Mouse (Mus musculus): Measurements from ENCODE around the gene Gnl1. TPM values are rescaled to one million over a fixed set of nuclear protein-coding genes. Genes with fewer than 3 reads are reported as not detected.
A peak's percentile ranks its signal among the peaks of the same experiment; 100 is the strongest.
"Not testable (repeated sequence)": the region's sequence is repeated elsewhere in the genome, so short reads cannot be mapped to it uniquely, and the experiment has no call there.

Gene Gnl1
- polyA plus RNA-seq, 1 experiment from 2014 or later, result 65.5 TPM

DNA sequence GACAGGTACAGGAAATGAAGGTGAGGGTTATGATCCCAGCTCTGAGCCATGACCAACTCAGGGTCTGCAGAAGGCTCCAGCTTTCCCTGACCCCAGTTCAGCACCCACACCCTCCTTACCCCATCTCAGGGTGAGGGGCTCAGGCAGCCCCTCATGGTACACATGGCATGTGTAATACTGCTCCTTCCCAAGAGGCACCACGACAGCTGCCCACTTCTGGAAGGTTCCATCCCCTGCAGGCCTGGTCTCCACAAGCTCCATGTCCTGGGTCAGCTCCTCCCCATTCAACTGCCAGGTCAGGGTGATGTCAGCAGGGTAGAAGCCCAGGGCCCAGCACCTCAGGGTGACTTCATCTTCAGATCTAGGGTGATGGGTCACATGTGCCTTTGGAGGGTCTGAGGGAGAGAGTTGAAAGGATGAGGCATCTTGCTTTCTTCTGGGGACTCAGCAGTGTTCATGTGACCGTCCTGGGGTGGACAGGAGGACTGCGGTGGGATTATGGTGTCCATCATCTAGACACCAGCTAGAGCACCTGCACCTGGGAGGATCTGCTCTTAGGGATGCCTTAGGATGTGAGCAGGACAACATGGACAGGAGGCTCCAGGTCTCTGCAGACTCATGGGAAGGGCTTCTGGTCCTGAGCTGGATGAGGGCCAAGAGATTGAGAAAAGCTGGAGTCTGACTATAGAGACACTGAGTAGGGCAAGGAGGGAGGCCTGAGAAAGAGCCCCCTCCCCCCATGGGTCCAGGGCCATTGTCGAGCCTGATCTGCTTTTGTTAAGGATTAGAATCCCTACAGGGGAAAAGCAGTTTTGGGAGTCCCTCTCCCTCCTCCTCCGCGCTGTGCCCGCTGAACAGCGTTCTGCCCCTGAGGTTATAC is 51.3 kb downstream of the Gnl1 start:
- Histone ChIP-seq H3K9ac (0 out of 2 replicates have a peak overlapping the region, but pooled peaks have one; percentile 38), H3K4me2 (peak overlapping the region; percentile 90), H3K4me1 (replicated peaks) (peaks cover 13% of the 10 kb centered on the region), H3K4me3 (peak overlapping the region; percentile 48)
- not testable (repeated sequence) for H3K27ac ChIP-seq (replicated peaks); H3K9me3 ChIP-seq; H3K27me3 ChIP-seq; H3K36me3 ChIP-seq
- 40% methylated on average over 7 of the region's 8 CpGs for WGBS
- 0 out of 2 replicates have a peak, but pooled peaks have one; percentile 2 for ATAC-seq (ENCODE audit: low FRiP score, low read depth)

- not testable (repeated sequence) for H3K9me3 ChIP-seq; H3K27me3 ChIP-seq; H3K27ac ChIP-seq (replicated peaks); H3K36me3 ChIP-seq
- 2% methylated on average over 40 of the region's 40 CpGs for WGBS
- Histone ChIP-seq H3K4me3 (peak overlapping the region; percentile 48), H3K4me2 (peak overlapping the region; percentile 90), H3K9ac (peak overlapping the region; percentile 38), H3K4me1 (replicated peaks) (peaks cover 13% of the 10 kb centered on the region)
- ATAC-seq (ENCODE audit: low FRiP score, low read depth), result peak; percentile 82
These were observed 52.1 kb downstream of the Gnl1 start for GRCm38 (mm10) chr17:36031583-36032331.

- peak within 1 kb of the TSS; percentile 38 for H3K9ac ChIP-seq
- not testable (repeated sequence) for H3K9me3 ChIP-seq; H3K27me3 ChIP-seq; H3K27ac ChIP-seq (replicated peaks); H3K36me3 ChIP-seq
- peak within 1 kb of the TSS; percentile 48 for H3K4me3 ChIP-seq
- under 1% methylated on average over 22 of the region's 25 CpGs for whole genome bisulfite sequencing
- ATAC-seq (ENCODE audit: low FRiP score, low read depth), result peak; percentile 35; the same call in 1 of the 2 replicates
- peaks cover 13% of the 10 kb centered on the region for H3K4me1 ChIP-seq (replicated peaks)
- peak within 1 kb of the TSS; percentile 90 for H3K4me2 ChIP-seq
These were observed 52.8 kb downstream of the Gnl1 start, which contains the start of gene H2-T23 for GRCm38 (mm10) chr17:36032351-36032875. Gene H2-T23, minus strand, starts transcription at chr17:36032855.

DNA sequence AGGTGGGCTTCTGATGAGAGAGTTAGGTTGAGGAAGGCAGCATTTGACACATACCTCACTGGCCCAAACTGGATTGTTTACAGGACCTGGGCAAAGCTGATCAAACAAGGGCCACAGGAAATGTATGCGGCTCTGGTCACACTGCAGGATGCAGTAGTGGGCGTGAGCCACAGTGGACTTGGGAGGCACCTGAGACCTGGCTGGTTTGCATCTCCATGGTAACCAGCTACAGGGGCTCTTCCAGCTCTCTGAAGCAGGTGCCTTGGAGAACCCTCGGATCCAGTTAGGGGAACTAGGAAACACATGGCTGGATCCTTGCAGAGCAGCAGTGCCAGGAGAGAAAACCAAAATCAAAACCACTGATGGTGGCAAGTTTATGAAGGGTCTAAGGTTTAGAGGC is 54.9 kb downstream of the Gnl1 start:
- H3K4me2 ChIP-seq; H3K36me3 ChIP-seq; H3K27me3 ChIP-seq; H3K9me3 ChIP-seq; H3K27ac ChIP-seq (replicated peaks); ATAC-seq (ENCODE audit: low FRiP score, low read depth); H3K4me3 ChIP-seq; H3K9ac ChIP-seq: not testable (repeated sequence)
- WGBS, result 58% methylated on average over 3 of the region's 3 CpGs
- peaks cover 13% of the 10 kb centered on the region for H3K4me1 ChIP-seq (replicated peaks)

DNA sequence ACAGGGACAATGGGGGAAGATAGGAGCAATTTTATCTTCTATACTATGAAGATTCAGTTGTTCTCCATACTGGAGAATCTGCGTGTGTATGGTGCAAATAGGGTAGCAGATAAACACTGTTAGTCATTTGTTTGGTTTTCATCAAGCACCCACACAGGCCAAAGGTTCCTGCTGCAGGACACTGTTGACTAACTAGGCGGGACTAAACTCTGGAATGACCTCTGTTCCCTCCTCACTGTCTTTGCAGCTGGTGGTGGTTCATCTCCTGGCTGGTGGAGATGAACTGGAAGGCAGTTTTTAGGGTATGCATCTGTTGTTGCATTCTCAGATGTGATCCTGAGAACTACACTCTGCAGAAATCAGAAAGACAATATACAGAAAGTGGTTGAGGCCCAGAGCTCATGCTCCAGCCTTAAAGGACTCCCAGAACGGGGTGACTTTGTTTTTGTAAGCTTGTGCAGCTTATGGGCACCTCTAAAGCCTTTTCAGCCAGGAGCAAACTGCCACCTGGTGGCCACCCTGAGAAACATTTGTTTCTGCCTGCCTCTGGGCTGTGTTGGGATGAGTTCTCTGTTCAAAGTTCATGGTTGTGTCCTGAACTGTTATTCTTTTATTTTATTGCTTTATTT is 55.5 kb downstream of the Gnl1 start:
- ATAC-seq (ENCODE audit: low FRiP score, low read depth); H3K27me3 ChIP-seq; H3K4me2 ChIP-seq; H3K36me3 ChIP-seq; H3K27ac ChIP-seq (replicated peaks); H3K9me3 ChIP-seq; H3K4me3 ChIP-seq; H3K9ac ChIP-seq: not testable (repeated sequence)
- WGBS, result 42% methylated on average over 3 of the region's 3 CpGs
- peaks cover 13% of the 10 kb centered on the region for H3K4me1 ChIP-seq (replicated peaks)

DNA sequence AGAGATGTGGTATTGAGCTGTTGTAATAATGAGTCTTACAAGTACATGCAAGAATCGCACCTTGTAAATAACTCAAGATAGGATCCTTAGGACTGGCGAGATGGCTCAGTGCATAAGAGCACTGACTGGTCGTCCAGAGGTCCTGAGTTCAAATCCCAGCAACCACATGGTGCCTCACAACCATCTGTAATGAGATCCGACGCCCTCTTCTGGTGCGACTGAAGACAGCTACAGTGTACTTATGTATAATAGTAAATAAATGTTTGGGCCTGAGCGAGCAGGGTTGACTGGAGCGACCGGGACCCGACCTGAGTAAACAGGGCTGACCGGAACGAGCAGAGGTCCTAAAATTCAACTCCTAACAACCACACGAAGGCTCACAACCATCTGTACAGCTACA is 56.5 kb downstream of the Gnl1 start:
- H3K9ac ChIP-seq; H3K27me3 ChIP-seq; H3K4me3 ChIP-seq; H3K4me2 ChIP-seq; H3K27ac ChIP-seq (replicated peaks); ATAC-seq (ENCODE audit: low FRiP score, low read depth); H3K9me3 ChIP-seq; H3K36me3 ChIP-seq: not testable (repeated sequence)
- WGBS, result 86% methylated on average over 13 of the region's 13 CpGs
- H3K4me1 ChIP-seq (replicated peaks), result peaks cover 13% of the 10 kb centered on the region

MicroRNAs within 50 kb of the gene (microRNA counts, 519-probe panel; counts per million panel counts)
- 1,896 counts per million, percentile 16 among the panel's probes with 10 or more counts for microRNA mmu-miR-877

Small RNAs within 50 kb of the gene (microRNA-seq; reads per million reads assigned to microRNA genes)
- gene Mir877, result 95.7 reads per million, percentile 51 among the genes with 10 or more reads in this experiment

Other genes starting within 250 kb of the Gnl1 start
- 12.7 and 16.3 TPM in 2 replicates for gene Ier3, start 158.2 kb upstream of the Gnl1 start, polyA plus RNA-seq (2015; fragmentation: Nextera tagmentation; extraction: Ambion mirVana)
- gene Flot1, start 156.6 kb upstream of the Gnl1 start, polyA plus RNA-seq (2015; fragmentation: Nextera tagmentation; extraction: Ambion mirVana), result 111 and 116 TPM in 2 replicates
- 1,681 and 1,706 TPM in 2 replicates for gene Tubb5, start 141.5 kb upstream of the Gnl1 start, polyA plus RNA-seq (2015; fragmentation: Nextera tagmentation; extraction: Ambion mirVana)
- gene Mdc1, start 138.3 kb upstream of the Gnl1 start, polyA plus RNA-seq (2015; fragmentation: Nextera tagmentation; extraction: Ambion mirVana), result 10.0 and 10.5 TPM in 2 replicates
- gene Nrm, start 118.5 kb upstream of the Gnl1 start, polyA plus RNA-seq (2015; fragmentation: Nextera tagmentation; extraction: Ambion mirVana), result 22.1 and 22.6 TPM in 2 replicates
- 21.1 and 24.7 TPM in 2 replicates for gene Ppp1r18, start 114.3 kb upstream of the Gnl1 start, polyA plus RNA-seq (2015; fragmentation: Nextera tagmentation; extraction: Ambion mirVana)
- 30.8 and 32.4 TPM in 2 replicates for gene Dhx16, start 100.0 kb upstream of the Gnl1 start, polyA plus RNA-seq (2015; fragmentation: Nextera tagmentation; extraction: Ambion mirVana)
- 63.7 and 68.6 TPM in 2 replicates for gene 2310061I04Rik, start 82.4 kb upstream of the Gnl1 start, polyA plus RNA-seq (2015; fragmentation: Nextera tagmentation; extraction: Ambion mirVana)
- gene Atat1, start 69.8 kb upstream of the Gnl1 start, polyA plus RNA-seq (2015; fragmentation: Nextera tagmentation; extraction: Ambion mirVana), result 343 and 422 TPM in 2 replicates
- gene Mrps18b, start 63.5 kb upstream of the Gnl1 start, polyA plus RNA-seq (2015; fragmentation: Nextera tagmentation; extraction: Ambion mirVana), result 57.0 and 59.1 TPM in 2 replicates
- 41.1 and 43.0 TPM in 2 replicates for gene Ppp1r10, start 63.4 kb upstream of the Gnl1 start, polyA plus RNA-seq (2015; fragmentation: Nextera tagmentation; extraction: Ambion mirVana)
- gene Abcf1, start 10.1 kb upstream of the Gnl1 start, polyA plus RNA-seq (2015; fragmentation: Nextera tagmentation; extraction: Ambion mirVana), result 76.1 and 81.0 TPM in 2 replicates
- 89.0 and 92.9 TPM in 2 replicates for gene Prr3, start 385 bp downstream of the Gnl1 start, polyA plus RNA-seq (2015; fragmentation: Nextera tagmentation; extraction: Ambion mirVana)
- 9.0 and 9.9 TPM in 2 replicates for gene H2-T24, start 40.7 kb downstream of the Gnl1 start, polyA plus RNA-seq (2015; fragmentation: Nextera tagmentation; extraction: Ambion mirVana)
- 4.8 and 6.6 TPM in 2 replicates for gene H2-T23, start 53.0 kb downstream of the Gnl1 start, polyA plus RNA-seq (2015; fragmentation: Nextera tagmentation; extraction: Ambion mirVana)
- 7.4 and 7.9 TPM in 2 replicates for gene H2-T22, start 62.9 kb downstream of the Gnl1 start, polyA plus RNA-seq (2015; fragmentation: Nextera tagmentation; extraction: Ambion mirVana)
- not detected in 2 replicates for gene Gm6034, start 63.1 kb downstream of the Gnl1 start, polyA plus RNA-seq (2015; fragmentation: Nextera tagmentation; extraction: Ambion mirVana)
- not detected in 2 replicates for gene Gm11127, start 78.5 kb downstream of the Gnl1 start, polyA plus RNA-seq (2015; fragmentation: Nextera tagmentation; extraction: Ambion mirVana)
- gene Gm19684, start 141.8 kb downstream of the Gnl1 start, polyA plus RNA-seq (2015; fragmentation: Nextera tagmentation; extraction: Ambion mirVana), result not detected in 2 replicates
- not detected in 2 replicates for gene Gm7030, start 149.6 kb downstream of the Gnl1 start, polyA plus RNA-seq (2015; fragmentation: Nextera tagmentation; extraction: Ambion mirVana)
- gene Gm8909, start 188.7 kb downstream of the Gnl1 start, polyA plus RNA-seq (2015; fragmentation: Nextera tagmentation; extraction: Ambion mirVana), result not detected in 2 replicates
- gene H2-T3, start 210.4 kb downstream of the Gnl1 start, polyA plus RNA-seq (2015; fragmentation: Nextera tagmentation; extraction: Ambion mirVana), result not detected in 2 replicates

Data from hindbrain, embryonic 15.5 days (tissue).